Mouse (Mus musculus): ENCODE measurements around the gene Zfp600.
"Not testable (repeated sequence)": the region's sequence is repeated elsewhere in the genome, so short reads cannot be mapped to it uniquely, and the experiment has no call there.

Zfp600 gene

GRCm38 (mm10) chr4:146156524-146156923 is at the start of gene Zfp600:
TSS of gene Zfp600 (plus strand) at chr4:146156824.
- not testable (repeated sequence) for DNase-seq

- DNase-seq: not testable (repeated sequence)
Observed at GRCm38 (mm10) chr4:146162893-146163292, 6.3 kb downstream of the Zfp600 start.

GRCm38 (mm10) chr4:146167202-146167832 is 10.7 kb downstream of the Zfp600 start:
- DNase-seq: not testable (repeated sequence)

DNA sequence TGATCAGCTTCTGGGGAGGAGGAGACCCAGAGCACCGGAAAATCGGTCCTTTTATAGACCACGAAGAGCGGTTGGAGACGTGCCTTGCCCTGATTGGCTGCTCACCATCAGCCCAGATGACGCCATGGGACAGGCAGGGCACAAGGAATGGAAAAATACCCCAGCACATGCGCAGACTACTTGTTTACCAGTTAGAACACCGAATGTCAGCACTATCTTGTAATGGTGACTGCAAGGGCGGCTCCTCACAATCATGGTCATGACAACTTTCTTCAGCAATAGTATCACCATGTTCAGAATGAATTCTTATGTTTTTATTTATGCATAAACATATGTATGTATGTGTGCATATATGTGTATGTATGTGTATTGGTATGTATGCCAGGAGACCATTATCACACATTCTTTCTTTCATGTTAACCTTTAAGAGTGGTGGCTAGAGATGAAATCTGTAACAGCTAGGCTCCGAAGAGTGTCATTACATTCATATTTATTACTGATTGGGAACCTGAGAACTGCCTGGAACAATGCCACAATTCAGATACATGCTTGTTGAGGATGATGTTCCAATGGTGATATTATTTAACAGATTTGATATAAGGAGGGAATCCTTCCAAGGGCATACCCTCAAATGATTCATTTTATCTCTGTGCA is 11.4 kb downstream of the Zfp600 start:
- DNase-seq: not testable (repeated sequence)

GRCm38 (mm10) chr4:146168730-146169215 is 12.1 kb downstream of the Zfp600 start:
- not testable (repeated sequence) for DNase-seq

- DNase-seq: not testable (repeated sequence)
Observed at GRCm38 (mm10) chr4:146173378-146174226, 17.0 kb downstream of the Zfp600 start.

DNA sequence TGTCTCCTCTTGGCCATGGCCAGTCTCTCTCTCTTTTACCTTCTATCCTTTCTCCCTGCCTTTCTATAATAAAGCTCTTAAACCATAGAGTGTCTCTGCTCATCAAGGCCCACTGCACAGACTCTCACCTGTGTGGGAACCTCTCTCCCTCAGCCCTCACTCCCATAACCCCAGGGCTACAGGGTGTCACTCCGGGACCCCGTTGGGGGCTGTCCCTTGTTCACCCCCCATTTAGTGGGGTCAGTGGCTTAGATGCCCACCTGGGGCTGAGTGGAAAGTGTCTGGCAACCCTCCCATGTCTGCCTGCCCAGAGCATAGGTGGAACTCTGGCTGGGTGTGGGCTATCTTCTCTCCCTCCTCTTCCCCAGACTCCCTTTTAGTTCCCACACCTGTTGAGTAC is 47.7 kb downstream of the Zfp600 start:
- not testable (repeated sequence) for DNase-seq

DNA sequence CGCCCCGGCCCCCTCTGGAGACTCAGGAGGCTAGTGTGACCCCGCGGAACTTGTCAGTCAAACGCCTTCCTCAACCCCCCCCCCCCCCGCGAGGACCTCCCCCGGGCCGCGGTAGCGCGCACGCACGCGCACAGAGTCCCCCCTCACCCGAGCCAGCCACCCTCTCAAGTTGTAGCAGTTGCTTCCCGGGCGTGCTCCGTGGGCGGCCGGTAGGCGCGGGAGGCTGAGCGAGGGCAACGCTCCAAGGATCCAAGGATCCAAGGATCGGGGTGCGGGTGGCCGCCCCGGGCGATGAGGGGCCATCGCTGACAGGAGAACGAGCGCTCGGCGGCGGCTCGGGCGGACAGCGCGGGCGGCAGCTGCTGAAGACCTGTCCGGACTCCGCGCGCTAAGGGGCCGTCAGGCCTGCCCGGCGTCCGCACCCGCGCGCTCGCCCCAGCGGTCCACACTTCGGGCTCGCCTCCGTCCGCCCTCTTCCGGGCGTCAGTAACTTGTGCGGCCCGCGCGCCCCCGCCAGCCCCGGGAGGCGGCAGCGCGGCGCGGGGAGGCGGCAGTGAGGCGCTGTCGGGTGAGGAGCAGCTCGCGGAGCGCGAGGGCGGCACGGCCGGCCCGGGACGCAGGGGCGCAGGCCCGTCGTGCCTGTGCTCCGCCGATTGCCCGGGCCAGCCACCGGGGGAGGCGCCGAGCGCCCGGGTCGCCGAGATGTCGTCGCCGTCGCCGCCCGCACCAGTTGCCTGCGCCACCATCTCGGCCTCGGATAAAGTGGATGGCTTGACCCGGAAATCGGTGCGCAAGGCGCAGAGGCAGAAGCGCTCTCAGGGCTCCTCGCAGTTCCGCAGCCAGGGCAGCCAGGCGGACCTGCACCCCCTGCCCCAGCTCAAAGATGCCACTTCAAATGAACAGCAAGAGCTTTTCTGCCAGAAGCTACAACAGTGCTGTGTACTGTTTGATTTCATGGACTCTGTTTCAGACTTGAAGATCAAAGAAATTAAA is 82.9 kb downstream of the Zfp600 start:
- not testable (repeated sequence) for DNase-seq

- DNase-seq: not testable (repeated sequence)
Observed at GRCm38 (mm10) chr4:146242119-146242518, 85.5 kb downstream of the Zfp600 start.
